Mouse (Mus musculus) layer of hippocampus, adult 9-11 months (tissue): Measurements from ENCODE around the gene Zfp277.
A peak's percentile ranks its signal among the peaks of the same experiment; 100 is the strongest.

Experiments used
- DNase-seq: peaks from one replicate; pipeline ENCODE4 v3.0.0; 2022

Zfp277 gene

GRCm38 (mm10) chr12:40438049-40438448 lies 7.7 kb downstream of the Zfp277 start:
- DNase-seq = no peak

DNA sequence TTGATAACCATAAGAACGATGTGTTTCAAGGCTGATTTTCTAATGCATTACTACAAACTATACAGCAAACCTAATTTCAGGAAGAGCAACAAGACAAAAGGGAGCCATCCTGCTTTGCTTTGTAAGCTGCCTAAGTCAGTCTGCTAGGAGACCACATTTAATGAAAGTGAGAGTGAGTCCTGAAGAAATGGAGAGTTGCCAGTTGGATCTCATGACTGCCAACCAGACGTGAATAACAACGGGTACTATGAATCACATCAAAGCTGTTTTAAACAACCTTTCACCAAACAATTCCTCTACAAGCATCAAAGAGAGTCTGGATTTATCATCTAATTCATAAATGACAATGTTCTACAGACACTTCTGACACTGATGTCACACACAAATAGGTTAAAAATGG lies 11.6 kb downstream of the Zfp277 start:
- DNase-seq = peak; percentile 46

GRCm38 (mm10) chr12:40431075-40431474 lies 14.6 kb downstream of the Zfp277 start:
- no peak for DNase-seq

DNA sequence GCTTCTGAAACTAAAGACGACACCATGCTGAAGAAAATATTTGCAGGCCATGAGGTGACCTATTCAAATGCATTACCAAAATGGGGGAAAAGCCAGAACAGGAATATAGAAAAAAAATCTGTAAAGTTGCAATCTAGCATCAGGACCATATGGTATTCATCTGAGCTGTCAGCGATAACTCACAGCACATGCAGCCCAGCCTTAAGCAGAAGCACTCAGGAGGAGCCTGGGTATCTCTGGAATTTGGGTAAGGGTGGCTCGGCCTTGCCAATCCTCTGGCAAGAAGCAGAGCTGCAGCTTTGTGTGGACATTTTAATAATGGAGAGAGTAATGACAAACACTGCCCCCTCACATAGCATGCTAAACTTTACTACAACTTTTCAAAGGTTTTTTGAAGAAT lies 15.7 kb downstream of the Zfp277 start:
- DNase-seq = no peak

DNA sequence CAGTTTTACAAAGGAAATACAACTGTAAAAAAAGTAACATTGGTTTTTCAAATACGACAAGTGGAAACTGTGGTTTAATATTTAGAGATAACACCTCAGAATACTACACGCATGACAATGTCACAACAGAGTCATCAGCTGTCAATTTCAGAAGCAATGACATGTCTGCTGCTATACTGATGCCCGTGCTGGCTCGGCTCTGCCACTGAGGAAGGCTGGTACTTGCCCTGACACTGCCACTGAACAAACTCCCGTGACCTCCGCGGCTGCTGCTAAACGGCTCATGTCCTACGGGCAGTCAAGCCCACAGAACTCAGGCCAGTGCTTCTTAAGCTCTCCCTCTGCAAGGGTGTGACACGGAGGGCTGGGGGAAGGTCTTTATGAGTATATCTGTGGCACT lies 18.1 kb downstream of the Zfp277 start:
- DNase-seq = no peak

DNA sequence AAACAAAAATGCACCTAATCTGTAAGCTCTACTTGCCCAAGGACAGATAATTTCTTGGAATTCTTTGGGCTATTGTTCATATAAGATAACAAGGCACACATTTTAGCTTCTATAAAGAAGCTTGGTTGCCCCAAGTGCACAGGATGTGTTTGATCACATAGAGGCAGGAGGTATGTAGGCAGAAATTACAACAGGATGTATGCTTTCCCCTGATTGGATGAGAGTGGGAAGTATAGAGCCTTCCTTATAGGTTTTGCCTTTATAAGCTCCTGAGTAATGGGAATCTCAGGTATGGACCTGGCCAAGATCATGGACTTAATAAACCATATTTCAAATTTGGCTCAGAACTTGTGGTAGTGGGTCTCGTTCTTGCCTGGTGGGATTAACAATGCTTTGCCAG lies 20.7 kb downstream of the Zfp277 start:
- no peak for DNase-seq

DNA sequence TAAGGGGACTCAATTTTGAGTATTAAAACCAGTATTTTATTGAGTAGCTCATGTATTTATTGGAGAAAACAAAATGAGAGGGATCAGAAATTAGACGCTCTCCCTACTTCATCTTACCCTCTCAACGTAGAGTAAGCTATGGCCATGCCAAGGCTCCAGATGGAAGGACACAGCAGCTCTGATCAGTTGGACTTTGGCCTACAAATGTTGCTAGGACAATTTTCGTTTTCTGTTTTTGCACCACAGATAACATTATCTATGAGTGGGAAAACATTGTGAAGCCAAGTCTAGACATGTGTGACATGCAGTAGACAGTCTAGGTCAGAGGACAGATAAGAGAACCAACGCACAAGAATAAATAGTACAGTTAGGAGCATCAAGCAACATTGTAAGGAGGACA lies 28.4 kb downstream of the Zfp277 start:
- no peak for DNase-seq

DNA sequence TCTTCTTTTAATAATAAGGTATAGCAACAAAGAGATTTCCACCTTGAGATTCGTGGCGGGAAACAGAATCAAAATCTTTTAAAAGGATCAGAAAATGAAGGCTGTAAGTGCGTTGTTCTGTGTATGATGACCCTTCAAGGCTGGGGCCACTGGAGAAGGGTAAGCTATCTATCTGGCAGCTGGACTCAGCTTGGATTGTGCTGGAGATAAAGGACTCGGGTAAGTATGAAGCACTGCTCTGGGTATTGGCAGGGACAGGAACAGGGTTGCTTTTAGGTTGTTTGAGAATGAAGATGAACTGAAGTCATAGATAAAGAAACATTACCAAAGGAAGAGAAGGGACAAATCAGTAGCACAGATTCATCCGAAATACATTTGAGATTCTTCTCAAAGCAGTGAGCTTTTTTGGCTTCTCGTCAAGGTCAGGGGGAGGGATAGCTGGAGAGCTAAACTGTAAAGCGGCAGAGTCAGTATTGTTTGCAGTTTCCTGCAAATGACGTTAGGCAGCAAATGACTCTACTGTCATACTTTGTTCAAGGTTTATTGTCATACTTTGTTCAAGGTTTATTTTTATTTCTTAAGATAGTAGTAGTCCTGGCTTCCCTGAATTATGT lies 30.3 kb downstream of the Zfp277 start:
- DNase-seq = no peak

GRCm38 (mm10) chr12:40414682-40415311 lies 30.9 kb downstream of the Zfp277 start:
- DNase-seq = peak; percentile 40

DNA sequence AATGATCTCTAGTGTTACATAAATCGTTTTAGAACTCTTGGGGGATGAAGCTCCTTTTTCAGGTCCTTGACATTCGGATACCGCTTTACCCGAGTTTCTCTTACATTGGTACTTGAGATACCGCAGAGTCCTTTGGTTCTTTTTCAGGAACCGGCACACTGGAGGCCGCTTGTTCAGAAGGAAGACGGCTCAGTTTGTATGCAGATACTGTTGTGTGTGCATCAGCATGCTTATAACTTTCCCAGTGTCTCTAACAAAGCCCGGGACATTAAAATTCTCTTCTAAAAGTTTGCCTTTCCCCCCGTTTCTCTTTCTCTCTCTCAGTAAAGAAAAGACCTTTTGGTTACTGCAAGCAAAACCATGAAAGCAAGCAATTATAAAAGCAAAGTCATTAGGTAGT lies 45.9 kb downstream of the Zfp277 start:
- DNase-seq = no peak

DNA sequence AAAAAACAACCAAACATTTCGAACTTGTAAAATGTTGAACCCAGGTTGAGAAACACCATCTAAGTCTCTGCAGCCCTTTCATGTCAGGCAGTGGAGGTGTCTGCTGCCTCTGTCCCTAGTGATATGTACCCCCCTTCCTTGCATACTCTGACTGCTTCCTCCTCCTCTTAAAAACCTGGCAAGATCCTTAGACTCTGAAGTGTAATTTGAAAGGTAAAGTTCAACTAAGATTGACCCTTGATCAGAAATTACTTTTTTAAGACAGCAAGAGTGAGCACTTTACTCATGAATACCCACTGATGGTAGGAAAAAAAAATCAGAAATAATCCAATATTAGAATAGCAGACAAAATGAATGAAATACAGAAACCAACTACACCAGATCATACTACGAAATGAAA lies 46.3 kb downstream of the Zfp277 start:
- no peak for DNase-seq

DNA sequence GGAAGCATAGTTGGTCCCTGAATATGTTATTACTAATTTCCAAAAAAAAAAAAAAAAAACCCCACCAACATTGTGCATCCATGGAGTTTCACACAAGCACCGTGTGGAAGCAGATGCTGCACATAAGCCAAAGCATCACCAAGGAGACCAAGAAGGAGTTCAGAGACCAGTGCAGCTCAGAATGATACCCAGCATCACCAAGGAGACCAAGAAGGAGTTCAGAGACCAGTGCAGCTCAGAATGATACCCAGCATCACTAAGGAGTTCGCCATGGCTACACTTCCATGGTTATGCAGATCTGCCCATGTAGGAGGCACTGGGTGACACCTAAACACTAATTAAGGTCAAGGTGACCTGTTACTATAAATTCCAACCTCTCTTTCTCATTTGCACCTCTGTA lies 46.8 kb downstream of the Zfp277 start:
- no peak for DNase-seq

DNA sequence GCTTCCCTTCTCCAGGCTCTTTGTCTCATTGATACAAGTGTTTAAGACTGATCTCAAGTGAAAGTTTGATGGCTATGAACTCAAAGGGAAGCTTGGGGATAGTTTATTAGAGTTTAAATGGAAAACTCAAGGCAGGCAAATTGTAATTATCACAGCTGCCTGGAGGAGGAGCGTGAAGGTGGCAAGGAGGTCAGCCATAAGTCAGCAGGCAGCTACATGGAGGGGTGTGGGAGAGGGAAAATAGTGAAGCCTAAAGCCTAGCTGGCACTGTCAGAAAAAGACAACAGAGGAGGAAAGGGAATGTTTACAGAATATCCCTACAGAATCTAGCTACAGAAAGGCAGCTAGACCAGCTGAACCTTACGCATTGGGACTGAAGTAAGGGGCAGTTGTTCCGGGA lies 52.8 kb downstream of the Zfp277 start:
- DNase-seq = no peak

- DNase-seq = no peak
These were observed 54.4 kb downstream of the Zfp277 start for GRCm38 (mm10) chr12:40391262-40391661.

GRCm38 (mm10) chr12:40387786-40388185 lies 57.9 kb downstream of the Zfp277 start:
- no peak for DNase-seq

GRCm38 (mm10) chr12:40385301-40385700 lies 60.4 kb downstream of the Zfp277 start:
- no peak for DNase-seq

DNA sequence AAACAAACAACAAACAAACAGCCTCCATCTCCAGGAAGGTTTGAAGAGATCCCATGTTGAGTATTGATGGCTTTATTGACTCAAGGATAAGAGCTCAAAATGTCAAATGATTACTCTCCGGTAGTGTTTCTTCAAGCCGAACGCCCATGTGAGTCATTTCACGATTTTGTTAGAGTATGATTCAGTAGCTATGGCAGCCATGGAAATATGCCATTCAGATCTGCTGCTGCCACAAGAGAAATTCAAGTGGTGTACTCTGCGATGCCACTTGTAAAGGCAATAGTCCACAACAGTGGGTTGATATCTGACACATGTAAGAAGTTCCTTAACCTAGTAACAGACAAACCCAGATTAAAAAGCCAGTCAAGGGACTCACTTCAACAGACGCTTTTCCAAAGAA lies 62.0 kb downstream of the Zfp277 start:
- DNase-seq = peak; percentile 44

DNA sequence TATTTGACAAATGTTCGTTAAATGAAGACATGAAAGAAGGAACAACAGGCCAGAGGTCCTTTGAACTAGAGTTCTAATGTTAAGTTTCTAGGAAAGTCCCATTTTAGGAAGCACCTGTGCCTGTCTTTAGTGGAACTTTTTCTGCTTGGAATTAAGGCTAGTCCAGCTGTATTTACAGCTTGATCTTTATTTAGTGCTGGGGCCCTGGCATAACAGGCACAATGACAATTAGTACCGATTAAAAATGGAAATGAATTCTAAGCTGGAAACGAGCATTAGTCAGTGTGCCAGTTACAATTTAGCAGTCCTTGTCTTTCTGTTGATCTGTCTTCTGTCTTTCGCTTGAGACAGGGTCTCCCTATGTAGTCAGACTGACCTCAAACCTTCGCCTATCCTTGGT lies 63.2 kb downstream of the Zfp277 start:
- DNase-seq = no peak

GRCm38 (mm10) chr12:40381824-40382223 lies 63.9 kb downstream of the Zfp277 start:
- no peak for DNase-seq

DNA sequence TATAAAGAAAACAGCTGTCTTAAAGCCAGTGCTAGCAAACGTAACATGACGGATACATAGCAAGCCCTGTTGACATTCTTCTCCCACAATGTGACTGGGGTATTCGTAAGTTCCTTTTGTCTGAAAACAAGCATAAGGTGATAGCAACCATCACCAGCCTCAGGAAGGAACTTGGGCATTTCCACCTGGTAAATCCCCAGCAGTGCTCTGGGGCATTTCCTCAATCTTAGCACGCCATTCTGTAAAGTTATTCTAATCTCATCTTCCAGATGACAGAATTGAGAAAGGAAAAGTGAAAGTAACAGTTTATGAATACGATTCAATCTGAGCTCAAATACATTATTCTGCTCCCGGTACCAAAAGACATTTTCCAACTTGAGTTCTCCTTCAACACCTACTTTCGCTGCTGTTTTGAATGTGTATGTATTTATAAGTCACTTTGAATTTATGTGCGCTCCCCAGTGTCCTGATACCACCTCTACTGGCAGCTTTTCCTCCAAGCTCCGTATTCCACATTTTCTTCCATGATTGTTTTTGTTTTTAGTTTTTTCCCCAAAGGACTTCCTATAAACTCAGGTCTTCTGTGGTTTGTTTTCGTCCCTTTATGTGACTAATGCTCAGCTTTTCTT lies 64.4 kb downstream of the Zfp277 start:
- no peak for DNase-seq

- no peak for DNase-seq
These were observed 66.2 kb downstream of the Zfp277 start for GRCm38 (mm10) chr12:40379538-40379923.

GRCm38 (mm10) chr12:40378621-40379537 lies 66.8 kb downstream of the Zfp277 start:
- peak; percentile 76 for DNase-seq

DNA sequence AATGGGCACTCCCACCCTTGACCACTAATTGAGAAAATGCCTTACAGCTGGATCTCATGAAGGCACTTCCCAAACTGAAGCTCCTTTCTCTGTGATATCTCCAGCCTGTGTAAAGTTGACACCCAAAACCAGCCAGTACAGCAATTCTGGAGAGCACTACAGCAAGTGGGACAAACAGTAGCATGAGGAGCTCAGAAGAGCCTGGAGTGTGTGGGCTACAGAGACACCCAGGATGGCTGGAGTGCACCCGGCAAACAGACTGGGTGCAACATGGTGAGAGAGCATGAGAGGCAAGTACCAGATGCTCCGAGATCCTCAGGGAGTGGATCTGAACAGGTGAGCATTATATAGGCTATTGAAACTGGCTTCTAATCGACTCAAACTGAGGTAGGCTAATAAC lies 93.8 kb downstream of the Zfp277 start:
- no peak for DNase-seq

DNA sequence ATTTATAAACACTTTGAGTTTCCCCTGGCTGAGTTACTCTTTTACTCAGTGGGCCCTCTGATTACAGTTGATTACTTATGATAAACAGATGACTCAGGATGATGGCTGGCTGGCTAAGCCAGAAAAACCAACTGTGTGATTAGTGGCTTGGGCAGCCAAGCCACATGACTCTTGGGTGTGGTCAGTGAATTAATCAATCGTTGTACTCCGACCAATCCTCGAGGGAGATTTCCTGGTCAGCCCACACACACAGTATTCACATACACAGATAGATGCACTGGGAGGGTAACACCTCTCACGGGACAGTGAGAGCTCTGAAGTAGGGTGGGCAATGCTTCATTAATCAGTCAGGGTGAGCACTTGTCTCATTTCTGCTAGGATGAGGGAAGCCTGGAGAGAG lies 97.5 kb downstream of the Zfp277 start:
- no peak for DNase-seq
